Mouse (Mus musculus) left cerebral cortex, adult 2 months (tissue): ENCODE measurements at regions not wholly inside any gene's neighbourhood (a gene's known extent, or its start where the extent isn't known, plus 50 kb on each side); places are given as distances from the start of the nearest gene placed in this dataset.

Experiments
- DNase-seq, 2 experiments: peaks; one replicate each; pipeline ENCODE4 v3.0.0; 2021 to 2022; ENCODE audit warnings: low spot score in 2 of 2, mixed read lengths in 1 of 2; ENCODE audit errors: extremely low spot score in 1 of 2
- H3K27ac ChIP-seq: fragments of 200-600 bp; 2 replicates; pipeline ENCODE4 v1.8.1; 2022
- H3K4me3 ChIP-seq: fragments of 200-600 bp; 2 replicates; pipeline ENCODE4 v1.8.1; 2022
- CTCF ChIP-seq: fragments of 200-600 bp; IDR thresholded peaks from 2 replicates; pipeline ENCODE4 v1.8.1; 2022; ENCODE audit warnings: antibody characterized with exemption, mild to moderate bottlenecking, moderate library complexity
- intact Hi-C: fragments of 180-260 bp; cut with DNase I; formaldehyde crosslinking; loops from one replicate; pipeline ENCODE4 v1.15.1; 2025

- TF ChIP-seq CTCF = no peak
- no peak overlapping the region for H3K4me3 ChIP-seq
- DNase-seq = no peak
- intact Hi-C loops = no loop called here
- no peak overlapping the region for H3K27ac ChIP-seq
Observed at GRCm38 (mm10) chr7:111259630-111260574, 177.1 kb upstream of the Eif4g2 start.

GRCm38 (mm10) chr7:111257842-111258241 is 175.0 kb upstream of the Eif4g2 start:
- intact Hi-C loops = no loop called here
- no peak for DNase-seq
- peak; percentile 4 for TF ChIP-seq CTCF
- H3K4me3 ChIP-seq = no peak overlapping the region
- H3K27ac ChIP-seq = no peak overlapping the region

- H3K27ac ChIP-seq = no peak overlapping the region
- intact Hi-C loops = no loop called here
- DNase-seq = no peak
- TF ChIP-seq CTCF = peak; percentile 6
- no peak overlapping the region for H3K4me3 ChIP-seq
Observed at GRCm38 (mm10) chr7:111256199-111256598, 173.4 kb upstream of the Eif4g2 start.

- intact Hi-C loops = loop anchor here (2.0 to 10.0 kb wide), 3 partner anchors 295 to 719 kb away; partner anchors contain the start of gene Galnt18
- Histone ChIP-seq H3K27ac (no peak overlapping the region), H3K4me3 (no peak overlapping the region)
- TF ChIP-seq CTCF = no peak; the same call in none of the 2 replicates
- DNase-seq = peak; percentile 80 to 88
Observed at GRCm38 (mm10) chr7:111249606-111250005, 166.8 kb upstream of the Eif4g2 start.

GRCm38 (mm10) chr7:111245488-111245887 is 162.7 kb upstream of the Eif4g2 start:
- intact Hi-C loops = loop anchor here (5.0 to 10.0 kb wide), 2 partner anchors 299 to 532 kb away; partner anchors contain the start of gene Galnt18
- DNase-seq = peak; percentile 21 to 31
- no peak overlapping the region for H3K4me3 ChIP-seq
- TF ChIP-seq CTCF = peak; percentile 19
- peak overlapping the region; percentile 36; the same call in 1 of the 2 replicates for H3K27ac ChIP-seq

GRCm38 (mm10) chr7:111245067-111245466 is 162.2 kb upstream of the Eif4g2 start:
- no peak overlapping the region for H3K4me3 ChIP-seq
- intact Hi-C loops = loop anchor here (5.0 to 10.0 kb wide), 2 partner anchors 300 to 532 kb away; partner anchors contain the start of gene Galnt18
- no peak overlapping the region for H3K27ac ChIP-seq
- no peak for DNase-seq
- no peak for TF ChIP-seq CTCF

GRCm38 (mm10) chr7:111243831-111244230 is 161.0 kb upstream of the Eif4g2 start:
- intact Hi-C loops = loop anchor here (5.0 to 10.0 kb wide), 2 partner anchors 192 to 301 kb away; no protein-coding TSS in a partner anchor
- no peak for TF ChIP-seq CTCF
- DNase-seq = no peak
- no peak overlapping the region for H3K4me3 ChIP-seq
- H3K27ac ChIP-seq = no peak overlapping the region

- no peak for DNase-seq
- Histone ChIP-seq H3K4me3 (no peak overlapping the region), H3K27ac (no peak overlapping the region)
- no peak for TF ChIP-seq CTCF
- intact Hi-C loops = loop anchor here (5.0 to 10.0 kb wide), 2 partner anchors 190 to 302 kb away; no protein-coding TSS in a partner anchor
Observed at GRCm38 (mm10) chr7:111242646-111243045, 159.8 kb upstream of the Eif4g2 start.

- no peak for DNase-seq
- intact Hi-C loops = loop anchor here (1.0 to 10.0 kb wide), 3 partner anchors 59 to 303 kb away; no protein-coding TSS in a partner anchor
- no peak overlapping the region for H3K4me3 ChIP-seq
- no peak overlapping the region for H3K27ac ChIP-seq
- TF ChIP-seq CTCF = peak; percentile 56
Observed at GRCm38 (mm10) chr7:111241538-111241937, 158.7 kb upstream of the Eif4g2 start.

GRCm38 (mm10) chr7:111240234-111240826 is 157.5 kb upstream of the Eif4g2 start:
- TF ChIP-seq CTCF = no peak
- intact Hi-C loops = loop anchor here (5.0 to 10.0 kb wide), 2 partner anchors 188 to 304 kb away; no protein-coding TSS in a partner anchor
- DNase-seq = no peak
- no peak overlapping the region for H3K4me3 ChIP-seq
- H3K27ac ChIP-seq = no peak overlapping the region

- Histone ChIP-seq H3K4me3 (no peak overlapping the region), H3K27ac (no peak overlapping the region)
- no peak for DNase-seq
- intact Hi-C loops = no loop called here
- no peak for TF ChIP-seq CTCF
Observed at GRCm38 (mm10) chr7:111237819-111238218, 155.0 kb upstream of the Eif4g2 start.

GRCm38 (mm10) chr7:111230630-111231029 is 147.8 kb upstream of the Eif4g2 start:
- no peak for DNase-seq
- no peak overlapping the region for H3K27ac ChIP-seq
- intact Hi-C loops = no loop called here
- H3K4me3 ChIP-seq = no peak overlapping the region
- no peak for TF ChIP-seq CTCF
